Mouse (Mus musculus) gastrocnemius, postnatal 4 days (tissue): ENCODE measurements around the gene Rfpl4. TPM values are rescaled to one million over a fixed set of nuclear protein-coding genes. Genes with fewer than 3 reads are reported as not detected.
"Not testable (repeated sequence)": the region's sequence is repeated elsewhere in the genome, so short reads cannot be mapped to it uniquely, and the experiment has no call there.

Experiments
- DNase-seq, 2 experiments: peaks; one replicate each; pipeline ENCODE4 v3.0.0; 2021 to 2022; ENCODE audit warnings: low spot score in 2 of 2, mixed read lengths in 2 of 2
- long read RNA-seq, 2 experiments: library from polyadenylated mRNA; stranded (forward); transcript quantifications; one replicate each; pipeline ENCODE4 v2.0.0; 2021
- total RNA-seq, 2 experiments: library from RNA; stranded (reverse); gene quantifications; 2 replicates each; pipeline ENCODE4 v1.2.3; 2021

The Rfpl4 gene
- total RNA-seq: not detected
- long read RNA-seq, experiment 1: 0 reads
- long read RNA-seq, experiment 2: 0 reads

DNA sequence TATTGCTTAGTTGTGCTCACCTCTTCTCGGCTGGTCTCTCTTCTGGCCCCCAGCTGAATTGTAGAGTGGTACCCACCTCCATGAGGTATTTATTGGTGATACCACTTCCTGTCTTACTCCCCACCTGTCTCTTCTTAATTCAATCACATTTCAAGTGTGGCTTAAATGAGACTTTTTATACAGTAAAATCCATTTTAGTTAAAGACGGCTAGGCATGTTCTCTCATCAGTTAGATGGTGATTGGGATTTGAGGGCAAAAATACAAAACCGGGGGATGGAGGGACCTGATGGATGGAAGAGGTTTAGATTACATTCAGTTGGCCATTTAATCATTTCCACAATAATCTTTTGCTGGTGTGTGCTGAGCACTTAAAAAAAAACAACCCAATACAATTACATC is at the start of gene Rfpl4:
Gene Rfpl4 (minus strand): TSS at position 101 of the 400 bp plus-strand sequence.
- DNase-seq: no peak

DNA sequence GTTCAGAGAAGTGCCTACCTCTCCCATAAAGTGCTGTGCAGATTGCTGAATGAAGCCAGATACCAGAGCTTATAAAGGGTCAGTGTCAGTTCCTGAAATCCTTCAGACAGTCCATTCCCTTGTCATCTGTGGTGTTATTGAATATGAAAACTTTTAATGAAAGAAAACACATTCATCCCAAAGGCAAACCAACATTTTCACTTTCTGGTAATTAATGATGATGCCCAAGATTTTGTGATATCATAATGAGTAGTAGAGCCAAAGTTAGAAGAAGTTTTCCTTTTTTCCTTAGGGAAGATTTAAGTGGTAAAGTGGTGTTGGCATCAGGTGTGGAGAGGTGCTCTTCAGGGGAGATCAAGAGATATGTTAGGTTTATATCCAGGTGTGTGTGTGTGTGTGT is 32.8 kb upstream of the Rfpl4 start, which contains the start of gene Vmn1r55:
Gene Vmn1r55 (minus strand): TSS at position 101 of the 400 bp plus-strand sequence.
- not testable (repeated sequence) for DNase-seq

DNA sequence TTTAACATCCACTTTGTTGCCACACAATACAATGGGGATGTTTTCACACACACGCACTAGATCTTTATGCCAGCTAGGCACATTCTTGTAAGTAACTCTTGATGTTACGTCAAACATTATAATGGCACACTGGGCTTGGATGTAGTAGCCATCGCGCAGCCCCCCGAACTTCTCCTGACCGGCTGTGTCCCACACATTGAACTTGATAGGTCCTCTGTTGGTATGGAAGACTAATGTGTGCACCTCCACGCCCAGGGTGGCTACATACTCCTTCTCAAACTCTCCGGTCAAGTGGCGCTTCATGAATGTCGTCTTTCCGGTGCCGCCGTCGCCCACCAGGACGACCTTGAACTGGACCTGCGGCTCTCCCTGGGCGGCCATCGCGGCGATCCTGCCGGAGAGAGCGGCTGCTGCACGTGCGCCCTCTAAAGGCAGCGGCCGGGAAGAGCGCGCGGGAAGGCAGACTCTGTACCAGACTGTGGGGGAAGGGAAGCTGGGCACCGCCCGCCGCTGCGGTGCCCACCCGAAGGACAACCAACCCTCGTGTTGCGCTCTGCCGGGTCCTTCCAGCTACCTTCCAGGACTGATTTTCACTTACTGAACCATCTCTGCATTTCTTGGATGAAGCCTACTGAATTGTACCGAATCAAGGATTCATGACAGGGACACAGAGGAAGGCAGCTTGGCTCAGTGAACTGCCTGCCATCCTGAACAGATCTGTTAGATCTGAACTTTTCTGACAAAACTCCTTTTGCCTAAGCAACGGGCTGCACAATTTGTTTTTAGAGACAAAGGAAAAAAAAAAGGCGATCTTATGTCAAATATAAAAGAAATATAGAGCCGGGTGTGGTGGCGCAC is 9.0 kb upstream of the Rfpl4 start, which contains the start of gene Rasl2-9:
Gene Rasl2-9 (minus strand): TSS at position 402 of the 858 bp plus-strand sequence.
- peak; percentile 54 to 73 for DNase-seq

DNA sequence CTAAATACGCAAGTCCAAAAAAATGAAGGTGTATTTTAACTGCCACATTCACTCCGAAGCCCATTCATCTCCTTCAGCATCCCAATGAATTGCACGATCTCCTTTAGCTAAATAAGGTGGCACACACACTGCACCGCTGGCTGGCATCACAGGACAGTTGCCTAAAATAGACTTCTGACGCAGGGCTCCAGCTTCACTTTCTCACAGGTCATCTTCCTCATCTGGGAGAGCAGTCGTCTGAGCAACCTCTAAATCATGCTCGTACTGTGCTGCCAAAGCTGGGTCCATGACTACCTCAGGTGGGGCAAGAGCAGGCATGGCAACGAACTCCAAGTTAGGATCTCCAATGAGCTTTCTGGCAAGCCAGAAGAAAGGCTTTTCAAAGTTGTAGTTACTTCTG is 8.3 kb upstream of the Rfpl4 start:
- no peak for DNase-seq

DNA sequence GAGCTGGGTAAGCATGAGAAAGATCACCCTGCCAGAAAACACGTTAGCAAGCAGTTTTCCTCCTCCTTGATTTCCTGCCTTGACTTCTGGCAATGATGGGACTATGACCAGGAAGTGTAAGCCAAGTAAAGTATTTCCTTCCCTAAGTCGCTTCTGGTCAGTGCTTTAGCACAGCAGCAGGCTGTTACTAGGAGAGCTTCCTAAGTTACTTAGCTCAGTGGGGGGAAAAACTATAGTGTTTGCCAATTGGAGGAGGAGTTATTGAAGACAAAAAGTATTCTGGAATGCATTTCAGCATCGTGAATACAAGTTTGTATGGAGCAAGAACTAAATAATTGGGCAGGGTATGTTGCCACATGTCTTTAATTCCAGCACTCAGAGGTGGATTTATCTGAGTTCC is 4.0 kb downstream of the Rfpl4 start:
- no peak for DNase-seq

DNA sequence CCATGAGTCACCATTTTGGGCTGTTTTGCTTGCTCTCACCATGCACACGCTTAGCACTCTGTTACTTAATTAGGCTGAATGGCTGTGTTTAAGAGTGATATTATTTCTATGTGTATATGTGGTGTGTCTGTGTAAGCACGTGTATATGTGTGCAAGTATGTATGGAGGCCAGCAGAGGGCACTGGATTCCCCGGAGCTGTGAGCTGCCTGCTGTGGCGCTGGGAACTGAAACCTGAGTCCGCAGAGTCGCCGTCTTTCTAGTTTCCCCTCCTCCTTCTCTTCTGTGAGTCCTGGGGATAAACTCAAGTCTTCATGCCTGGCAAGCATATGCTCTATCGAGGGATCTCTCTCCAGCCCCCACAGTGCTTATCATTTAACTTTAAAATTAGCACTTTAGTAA is 7.4 kb downstream of the Rfpl4 start:
- no peak for DNase-seq

DNA sequence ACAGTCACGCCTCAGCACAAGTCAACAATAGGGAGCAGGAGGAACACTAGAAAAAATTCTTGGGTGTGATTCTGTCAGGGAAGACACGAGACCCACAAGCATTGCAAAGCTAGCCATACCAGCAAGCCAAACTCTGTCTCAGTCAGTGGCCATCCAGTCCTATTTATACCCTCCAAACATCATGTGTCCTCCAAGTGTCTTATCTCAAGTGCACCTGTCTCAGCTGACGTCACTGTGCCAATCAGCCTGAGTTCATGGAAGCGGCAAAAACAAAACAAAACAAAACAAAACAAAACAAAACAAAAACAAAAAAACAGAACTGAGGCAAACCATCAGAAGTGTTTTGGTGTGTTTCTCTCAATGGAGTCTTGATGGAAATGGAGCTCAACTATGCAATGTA is 8.5 kb downstream of the Rfpl4 start:
- no peak for DNase-seq

DNA sequence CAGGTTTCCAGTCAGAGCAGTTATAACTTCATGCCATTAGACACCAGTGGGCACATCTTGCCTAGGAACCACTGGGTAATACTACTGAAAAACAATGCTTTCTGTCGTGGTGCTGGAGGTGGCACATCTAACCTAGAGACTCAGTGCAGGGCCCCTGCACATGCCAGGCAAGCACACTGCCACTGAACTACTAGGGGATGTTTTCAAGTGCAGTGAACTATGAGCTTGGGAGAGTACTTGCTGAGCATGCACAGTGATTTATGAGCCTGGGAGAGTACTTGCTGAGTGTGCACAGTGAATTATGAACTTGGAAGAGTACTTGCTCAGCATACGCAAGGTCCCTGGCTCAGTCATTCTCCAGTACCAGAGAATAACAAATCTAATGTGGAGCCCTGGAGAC is 14.2 kb downstream of the Rfpl4 start:
- no peak for DNase-seq

DNA sequence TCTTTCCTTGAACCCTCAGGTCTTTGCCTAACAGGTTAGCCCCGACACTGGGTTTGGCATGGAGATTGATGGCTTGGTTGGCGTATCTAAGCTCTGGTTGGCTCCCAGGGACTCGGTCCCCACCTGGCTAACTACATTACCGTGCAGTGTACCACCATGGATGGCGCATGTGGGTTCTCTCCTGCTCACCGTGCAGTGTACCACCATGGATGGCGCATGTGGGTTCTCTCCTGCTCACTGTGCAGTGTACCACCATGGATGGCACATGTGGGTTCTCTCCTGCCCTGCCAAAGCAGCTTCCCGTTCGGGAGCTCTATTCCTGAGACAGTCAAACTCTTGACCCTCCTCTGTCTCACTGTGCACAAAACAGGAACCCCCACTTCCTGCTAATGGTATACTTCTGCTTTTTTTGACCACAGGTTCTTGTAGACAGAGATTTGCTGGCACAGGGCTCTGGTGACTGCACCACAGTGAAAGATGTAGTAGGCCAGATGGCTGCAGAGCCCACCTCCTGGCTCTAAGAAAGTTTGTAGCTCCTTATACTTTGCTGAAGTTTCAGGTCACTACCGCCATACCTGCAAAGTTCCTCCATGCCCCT is 15.6 kb downstream of the Rfpl4 start:
- DNase-seq: no peak

DNA sequence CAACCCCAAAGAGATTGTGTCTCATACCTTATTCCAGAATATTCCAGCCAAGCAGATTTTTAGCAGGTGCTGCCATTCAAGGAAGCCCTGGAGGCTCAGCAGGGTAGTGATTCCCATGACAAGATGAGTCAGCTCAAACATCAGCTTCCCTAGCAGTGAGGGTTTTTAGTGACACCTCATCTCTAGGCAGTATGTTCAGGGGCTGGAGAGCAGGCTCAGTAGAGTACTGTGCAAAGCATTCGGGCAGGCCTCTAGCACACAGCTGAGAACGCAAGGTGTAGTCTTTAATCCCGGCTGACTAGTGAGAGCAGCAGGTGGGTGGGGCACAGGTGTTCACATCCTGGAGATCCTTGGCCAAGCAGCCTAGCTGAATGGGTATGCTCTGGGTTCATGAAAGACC is 17.0 kb downstream of the Rfpl4 start:
- DNase-seq: no peak

DNA sequence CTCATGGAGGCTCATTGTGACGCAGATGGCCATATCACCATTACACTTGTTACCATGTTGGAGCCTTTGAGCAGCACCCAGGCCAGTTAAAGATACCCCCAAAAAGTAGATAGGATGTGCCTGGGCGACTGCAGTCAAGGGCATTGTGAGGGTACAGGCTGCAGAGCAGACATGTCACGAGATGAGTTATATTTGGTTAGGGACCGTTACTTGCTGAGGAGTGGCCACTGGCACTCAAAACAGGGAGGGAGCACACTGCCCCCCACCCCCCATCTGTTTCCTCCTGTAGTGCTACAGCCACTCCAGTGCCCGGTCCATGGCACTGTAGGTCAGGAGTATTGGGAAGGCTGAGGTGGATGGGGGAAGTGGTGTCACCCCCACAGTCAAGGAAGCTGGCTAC is 18.0 kb downstream of the Rfpl4 start:
- no peak for DNase-seq

DNA sequence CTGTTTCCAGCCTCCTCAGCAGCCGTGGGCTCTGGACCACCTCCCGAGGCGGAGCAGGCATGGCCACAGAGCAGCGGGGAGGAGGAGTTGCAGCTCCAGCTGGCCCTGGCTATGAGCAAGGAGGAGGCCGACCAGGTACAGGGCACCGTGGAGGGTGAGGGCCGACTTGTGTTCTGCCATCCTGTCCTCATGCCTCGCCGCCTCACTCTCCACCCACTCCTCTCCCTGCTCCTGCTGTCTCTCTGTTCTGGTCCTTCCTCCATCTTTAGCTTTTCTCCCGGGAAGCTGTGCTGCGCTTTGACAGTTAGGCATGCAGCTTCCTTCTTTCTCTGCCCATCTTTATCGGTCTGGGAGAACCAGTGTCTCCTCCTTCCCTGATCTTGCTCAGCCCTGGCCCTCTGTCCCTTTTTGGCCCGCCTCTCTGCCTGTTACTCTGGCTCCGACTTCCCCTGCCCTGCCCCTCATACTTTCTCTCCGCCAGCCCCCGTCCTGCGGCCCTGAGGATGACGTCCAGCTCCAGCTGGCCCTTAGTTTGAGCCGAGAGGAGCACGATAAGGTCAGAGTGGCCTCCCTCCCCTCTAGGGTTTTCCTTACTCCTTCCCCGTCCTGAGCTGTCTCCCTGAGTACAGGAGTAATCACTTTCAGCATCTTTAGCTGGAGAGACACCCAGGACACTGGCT is 23.8 kb downstream of the Rfpl4 start:
- no peak for DNase-seq

DNA sequence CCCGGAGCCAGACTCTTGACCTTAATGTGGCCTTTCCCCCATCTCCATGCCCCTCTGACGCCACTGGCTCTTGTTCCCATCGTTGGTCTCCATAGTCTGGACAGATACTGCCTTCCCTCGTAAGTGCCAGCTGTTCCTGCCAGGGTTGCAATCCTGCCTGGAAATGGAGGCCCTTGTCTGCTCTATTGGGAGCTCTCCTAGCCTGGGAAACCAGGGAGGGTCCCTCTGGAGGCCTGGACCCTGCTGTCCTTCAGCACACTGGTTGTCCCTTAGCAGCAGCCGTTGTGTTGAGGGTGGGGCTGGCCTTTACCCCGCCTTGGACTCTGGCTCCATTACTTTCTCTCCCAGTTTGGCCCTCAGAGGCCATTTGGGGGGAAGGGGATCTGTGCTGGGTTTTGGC is 24.4 kb downstream of the Rfpl4 start:
- DNase-seq: no peak

DNA sequence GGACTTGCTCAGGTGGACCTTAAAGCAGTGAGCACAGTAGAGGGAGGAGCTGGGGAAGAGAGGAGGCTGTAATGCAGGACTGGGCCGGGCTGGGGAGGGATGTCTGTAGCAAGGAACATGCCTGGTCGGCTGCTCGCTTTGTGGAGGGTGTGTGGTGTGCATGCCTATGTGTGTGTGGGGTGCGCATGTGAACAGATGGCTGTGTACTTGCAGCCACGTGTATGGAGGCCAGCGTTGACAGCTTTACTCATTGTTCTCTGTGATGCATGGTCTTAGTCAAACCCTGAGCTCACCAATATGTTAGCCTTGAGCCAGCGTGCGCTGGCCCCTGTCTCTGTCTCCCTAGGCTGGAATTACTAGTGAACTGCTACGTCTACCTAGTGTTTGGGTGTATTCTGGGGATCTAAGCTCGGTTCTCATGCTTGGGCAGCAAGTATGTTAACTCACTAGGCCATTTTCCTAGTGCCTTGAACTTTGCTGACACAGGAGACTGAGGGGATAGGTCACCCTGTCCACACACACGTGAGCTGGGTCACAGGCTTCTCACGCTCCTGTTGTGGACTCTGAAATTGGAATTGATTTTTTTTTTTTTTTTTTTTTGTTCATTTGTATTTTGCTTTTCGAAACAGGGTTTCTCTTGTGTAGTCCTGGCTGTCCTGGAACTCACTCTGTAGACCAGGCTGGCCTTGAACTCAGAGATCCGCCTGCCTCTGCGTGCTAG is 25.6 kb downstream of the Rfpl4 start:
- DNase-seq: no peak

DNA sequence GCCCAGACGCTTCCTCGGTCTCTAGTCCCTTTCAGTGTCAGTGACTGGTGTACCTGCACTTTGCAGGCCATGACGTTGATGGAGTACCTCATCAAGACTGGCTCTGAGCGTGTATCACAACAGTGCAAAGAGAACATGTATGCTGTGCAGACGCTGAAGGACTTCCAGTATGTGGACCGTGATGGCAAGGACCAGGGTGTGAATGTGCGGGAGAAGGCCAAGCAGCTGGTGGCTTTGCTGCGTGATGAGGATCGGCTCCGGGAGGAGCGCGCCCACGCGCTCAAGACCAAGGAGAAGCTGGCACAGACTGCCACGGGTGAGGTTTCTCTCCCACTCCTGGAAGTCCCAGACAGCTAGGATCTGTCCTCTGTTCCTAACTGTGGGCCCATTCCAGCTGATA is 26.9 kb downstream of the Rfpl4 start:
- DNase-seq: no peak

DNA sequence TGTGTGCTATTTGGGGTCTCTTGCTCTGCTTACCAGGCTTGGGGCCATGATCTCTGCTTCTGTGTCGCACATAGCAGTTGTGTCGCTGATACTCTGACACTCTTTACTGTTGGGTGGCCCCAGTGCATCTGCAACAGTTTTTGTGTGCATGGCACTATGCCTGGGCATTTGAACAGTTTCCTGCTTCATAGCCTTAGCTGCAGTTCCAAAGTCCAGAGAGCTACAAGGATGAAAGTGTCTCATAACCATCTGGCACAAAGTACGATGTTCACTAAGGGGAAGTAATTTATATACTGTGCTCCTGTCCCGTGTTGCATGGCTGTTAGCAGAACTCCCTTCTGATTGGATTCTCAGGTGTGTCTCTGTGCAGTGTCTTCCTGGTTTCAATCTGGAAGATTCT is 28.9 kb downstream of the Rfpl4 start:
- DNase-seq: no peak

DNA sequence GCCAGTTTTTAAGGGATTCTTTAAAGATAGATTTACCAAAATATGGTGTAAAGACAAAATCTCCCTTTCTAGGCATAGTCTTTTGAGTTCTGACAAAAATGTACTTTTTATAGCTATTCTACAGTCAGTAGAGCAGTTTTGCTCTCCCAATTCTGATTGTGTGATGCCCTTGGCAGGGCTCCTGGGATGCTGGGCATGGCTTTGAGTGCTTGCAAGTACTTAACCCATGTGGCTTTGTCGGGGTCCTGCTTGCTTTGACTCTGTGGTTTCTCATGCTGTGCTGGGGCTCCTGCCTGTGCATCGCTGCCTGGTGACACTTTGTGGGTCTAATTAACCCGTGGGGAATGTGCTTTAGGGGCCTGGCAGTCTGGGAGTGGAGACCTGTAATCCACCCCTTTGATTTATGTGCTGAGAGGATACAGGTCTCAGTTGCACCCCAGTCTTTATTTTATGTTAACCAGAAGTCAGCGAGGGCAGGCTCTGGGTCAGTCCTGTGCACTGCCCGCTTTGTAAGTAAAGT is 29.8 kb downstream of the Rfpl4 start:
- no peak for DNase-seq

DNA sequence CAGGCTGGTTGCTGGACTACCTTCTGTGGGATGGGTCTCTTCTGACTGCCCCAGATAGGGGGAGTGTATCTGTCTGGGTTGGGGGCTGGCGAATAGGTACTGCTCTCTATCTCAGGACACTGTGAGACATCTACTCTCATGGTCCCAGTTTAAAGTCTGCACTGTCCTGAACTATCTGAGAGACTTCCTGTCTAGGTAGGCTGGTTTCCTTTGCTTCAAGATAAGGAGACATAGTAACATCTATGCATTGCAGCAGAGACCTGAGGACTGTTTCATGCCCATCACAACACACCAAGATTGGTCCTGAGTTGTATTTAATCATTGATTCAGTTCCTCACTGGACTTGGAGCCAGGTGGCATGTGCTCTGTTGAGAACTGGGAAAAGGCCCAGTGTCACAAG is 31.2 kb downstream of the Rfpl4 start:
- no peak for DNase-seq

DNA sequence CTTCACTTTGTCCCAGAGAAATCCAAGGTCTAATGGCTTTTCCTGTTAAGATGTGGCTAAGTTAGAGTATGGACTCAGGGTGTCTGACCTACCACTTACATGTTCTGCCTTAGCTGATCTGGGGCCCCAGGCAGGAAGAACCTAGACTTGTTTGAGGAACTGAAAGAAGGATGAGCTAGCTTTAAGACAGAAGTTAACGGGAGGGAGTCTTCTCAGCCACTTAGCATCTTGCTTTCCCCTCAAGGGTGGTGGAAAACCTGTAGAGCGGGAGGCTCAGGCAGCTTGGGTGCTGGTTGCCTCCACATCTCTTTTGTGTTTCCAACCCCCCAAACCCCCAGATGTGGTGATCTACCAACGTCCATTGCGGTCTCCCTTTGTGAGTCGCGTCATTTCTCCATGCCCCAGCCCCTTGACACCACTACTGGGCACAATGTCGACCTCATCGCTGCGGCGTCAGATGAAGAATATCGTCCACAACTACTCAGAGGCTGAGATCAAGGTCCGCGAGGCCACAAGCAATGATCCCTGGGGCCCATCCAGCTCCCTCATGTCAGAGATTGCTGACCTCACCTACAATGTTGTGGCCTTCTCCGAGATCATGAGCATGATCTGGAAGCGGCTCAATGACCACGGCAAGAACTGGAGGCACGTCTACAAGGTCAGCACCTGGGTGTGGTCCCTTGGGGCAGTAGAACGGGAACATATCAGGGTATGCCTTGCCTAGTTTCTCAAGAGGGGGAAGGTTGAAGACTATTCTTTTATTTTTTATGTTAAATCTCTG is 33.2 kb downstream of the Rfpl4 start:
- no peak for DNase-seq

DNA sequence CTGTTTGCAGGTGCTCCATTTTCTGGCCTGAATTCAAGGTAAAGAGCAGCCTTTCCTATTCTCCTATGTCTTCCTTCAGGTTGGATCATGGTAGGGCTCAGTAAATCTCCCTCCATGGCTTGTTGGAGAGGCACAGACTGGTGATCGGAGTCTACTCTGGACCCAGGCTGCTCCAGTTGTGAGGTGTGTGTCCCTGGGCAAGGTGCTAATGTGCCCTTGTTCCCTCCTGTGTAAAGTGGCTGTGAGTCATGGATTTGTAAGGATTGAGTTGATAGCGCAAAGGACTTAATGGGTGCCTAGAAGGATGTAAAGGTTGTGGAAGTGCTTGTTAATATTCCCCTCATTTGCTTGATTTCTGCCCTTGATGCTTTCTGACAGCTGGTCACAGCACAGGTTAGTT is 34.8 kb downstream of the Rfpl4 start:
- DNase-seq: no peak
